Mouse (Mus musculus) embryonic fibroblast, embryonic 13.5 days (primary cell): ENCODE measurements around the gene Nsd1.

Experiments used
- CTCF ChIP-seq: IDR thresholded peaks from 2 replicates; pipeline ENCODE4 v1.5.1; 2011; ENCODE audit warnings: mild to moderate bottlenecking, control low read depth, low read length, moderate library complexity, borderline replicate concordance; ENCODE audit not compliant: insufficient read depth
- POLR2A ChIP-seq: IDR thresholded peaks from 2 replicates; pipeline ENCODE4 v1.6.1; 2011; ENCODE audit warnings: low read depth, mild to moderate bottlenecking, control low read depth, low read length, moderate library complexity

GRCm38 (mm10) chr13:55208837-55209648 is 539 bp upstream of the Nsd1 start:
- TF ChIP-seq CTCF, result no peak
- TF ChIP-seq POLR2A, result no peak
